ENCODE assay signal across 15 mouse cellular contexts in genomic region chr11:62224797-62225196, GRCm38 (mm10). TPM values are rescaled to one million over a fixed set of nuclear protein-coding genes. Genes with fewer than 3 reads are reported as not detected.
DNase-seq lines count a peak whose midpoint lies in the region; ATAC-seq lines count a peak whose summit lies in the region.
"Had no signal": no experiment of that assay in that cellular context is flagged by ENCODE, and none has a peak within 500 bp of the region (broad histone marks: within the 10 kb centered on the region; RNA-seq: fewer than 3 reads in every experiment).

No protein-coding gene starts in this region.

- 48% methylated on average over 4 of the region's 4 CpGs for WGBS in heart, embryonic 13.5 days
- WGBS in midbrain, embryonic 15.5 days = 73% methylated on average over 4 of the region's 4 CpGs

- H3K4me1 ChIP-seq in heart, embryonic 13.5 days = peaks cover 38% of the 10 kb centered on the region
- H3K4me1 ChIP-seq in midbrain, embryonic 15.5 days = no peaks in the 10 kb centered on the region
- H3K4me1 ChIP-seq: forebrain, embryonic 13.5 days had no signal

- intact Hi-C loops in heart, postnatal 25 days (cut with DNase I) = no loop called here

- no peak overlapping the region for H3K9ac ChIP-seq in heart, embryonic 13.5 days
- no peak overlapping the region for H3K9ac ChIP-seq in midbrain, embryonic 15.5 days
- H3K9ac ChIP-seq: forebrain, embryonic 13.5 days; liver, embryonic 15.5 days; stomach, embryonic 15.5 days had no signal

- peak; percentile 50 for DNase-seq in heart, adult 8-10 months (ENCODE audit: low spot score)
- no peak for DNase-seq in heart, postnatal 25 days (ENCODE audit: low spot score)
- peak; percentile 40 for DNase-seq in lung, postnatal 10 days
- no peak for DNase-seq in lung, postnatal 25 days (ENCODE audit: low spot score)
- DNase-seq in lung, postnatal 36 days = peak; percentile 17
- no peak for DNase-seq in right cerebral cortex, postnatal 36 days (ENCODE audit: low spot score in 2 of 2)
- DNase-seq: cerebellum, adult 11-12 months; thymus, postnatal 25 days had no signal

- H3K27ac ChIP-seq in heart, embryonic 13.5 days (replicated peaks) = peak overlapping the region; percentile 46
- no peak overlapping the region for H3K27ac ChIP-seq in midbrain, embryonic 15.5 days
- H3K27ac ChIP-seq: forebrain, embryonic 13.5 days; liver, embryonic 15.5 days; stomach, embryonic 15.5 days had no signal

- no peak overlapping the region for H3K4me2 ChIP-seq in heart, embryonic 13.5 days
- H3K4me2 ChIP-seq in midbrain, embryonic 15.5 days = no peak overlapping the region
- H3K4me2 ChIP-seq: forebrain, embryonic 13.5 days; liver, embryonic 15.5 days; midbrain, embryonic 11.5 days; stomach, embryonic 15.5 days had no signal

- no peaks in the 10 kb centered on the region for H3K36me3 ChIP-seq in heart, embryonic 13.5 days
- no peaks in the 10 kb centered on the region for H3K36me3 ChIP-seq in midbrain, embryonic 15.5 days (replicated peaks)
- H3K36me3 ChIP-seq: stomach, embryonic 15.5 days had no signal

- no peaks in the 10 kb centered on the region for H3K9me3 ChIP-seq in heart, embryonic 13.5 days
- no peaks in the 10 kb centered on the region for H3K9me3 ChIP-seq in midbrain, embryonic 15.5 days
- H3K9me3 ChIP-seq: forebrain, embryonic 13.5 days; liver, embryonic 15.5 days; stomach, embryonic 15.5 days had no signal

- no peaks in the 10 kb centered on the region for H3K27me3 ChIP-seq in heart, embryonic 13.5 days (replicated peaks)
- no peaks in the 10 kb centered on the region for H3K27me3 ChIP-seq in midbrain, embryonic 15.5 days (replicated peaks)
- H3K27me3 ChIP-seq: forebrain, embryonic 13.5 days; liver, embryonic 15.5 days; stomach, embryonic 15.5 days had no signal

- no peak for ATAC-seq in heart, embryonic 13.5 days (ENCODE audit: extremely low read depth, insufficient number of reproducible peaks, low FRiP score, low TSS enrichment)
- no peak for ATAC-seq in midbrain, embryonic 15.5 days (replicated peaks)
- ATAC-seq: forebrain, embryonic 13.5 days; hindbrain, embryonic 16.5 days had no signal

- H3K4me3 ChIP-seq in heart, embryonic 13.5 days = no peak overlapping the region
- H3K4me3 ChIP-seq in midbrain, embryonic 15.5 days = no peak overlapping the region
- H3K4me3 ChIP-seq: forebrain, embryonic 13.5 days; liver, embryonic 15.5 days; stomach, embryonic 15.5 days had no signal

RNA-seq across cellular contexts. Expression of gene Adora2b, which starts 24.0 kb away (rescaled TPM):
- total RNA-seq in heart, adult 8-10 months (2022) = under 1 TPM; 0.33 to 1.00 (median 0.68) TPM
- total RNA-seq in heart, postnatal 25 days (2021) = 1 to 10 TPM in 1 of 2 experiments, under 1 TPM in 1; 0.87 to 1.1 TPM
- 1.4 and 2.0 TPM in 2 replicates for polyA plus RNA-seq in heart, embryonic 13.5 days (2015; fragmentation: Nextera tagmentation; extraction: Ambion mirVana)
- 2.9 and 3.7 TPM in 2 replicates for polyA plus RNA-seq in midbrain, embryonic 15.5 days (2015; fragmentation: Nextera tagmentation; extraction: Ambion mirVana)

RNA-seq across cellular contexts. Expression of gene Zswim7, which starts 56.4 kb away (rescaled TPM):
- 10 to 100 TPM; 17.0 to 19.5 (median 18.2) TPM for total RNA-seq in heart, adult 8-10 months (2022)
- 10 to 100 TPM; 11.7 to 12.0 TPM for total RNA-seq in heart, postnatal 25 days (2021)
- polyA plus RNA-seq in heart, embryonic 13.5 days (2015; fragmentation: Nextera tagmentation; extraction: Ambion mirVana) = 17.1 and 18.1 TPM in 2 replicates
- polyA plus RNA-seq in midbrain, embryonic 15.5 days (2015; fragmentation: Nextera tagmentation; extraction: Ambion mirVana) = 10.9 and 11.7 TPM in 2 replicates

RNA-seq across cellular contexts. Expression of gene Ttc19, which starts 56.5 kb away (rescaled TPM):
- total RNA-seq in heart, adult 8-10 months (2022) = 10 to 100 TPM; 40.0 to 43.4 (median 42.4) TPM
- total RNA-seq in heart, postnatal 25 days (2021) = 10 to 100 TPM; 36.0 to 40.8 TPM
- polyA plus RNA-seq in heart, embryonic 13.5 days (2015; fragmentation: Nextera tagmentation; extraction: Ambion mirVana) = 16.6 and 17.6 TPM in 2 replicates
- 42.7 and 48.4 TPM in 2 replicates for polyA plus RNA-seq in midbrain, embryonic 15.5 days (2015; fragmentation: Nextera tagmentation; extraction: Ambion mirVana)

Comparison
In these comparisons a context has a peak if more than half of its experiments do, and no peak if none do; other contexts are left out.
1. DNase-seq: peak in heart, adult 8-10 months (single experiment), lung, postnatal 10 days (single experiment) and lung, postnatal 36 days (single experiment); none in heart, postnatal 25 days (single experiment), lung, postnatal 25 days (single experiment) and right cerebral cortex, postnatal 36 days (0 of 2).